ENCODE assay signal across 1 mouse cellular context in genomic region chr1:74505721-74506464, GRCm38 (mm10).
TF ChIP-seq lines count a peak whose summit lies in the region.

Gene Cnot9 (plus strand): TSS chr1:74506058.

TF ChIP-seq in CH12.LX, 34 proteins besides CTCF, POLR2A, EP300 and RAD21 (continued from another document):
- TF ChIP-seq POLR2AphosphoS2 (IDR thresholded peaks at IDR 0.05; ENCODE audit: low read depth, low read length) (no peak; the same call in 1 of the 2 replicates), MXI1 (IDR thresholded peaks at IDR 0.05; ENCODE audit: low read depth, low read length) (peak; percentile 63; the same call in 1 of the 2 replicates), UBTF (IDR thresholded peaks at IDR 0.05; ENCODE audit: low read depth, low read length) (no peak), CHD2 (IDR thresholded peaks at IDR 0.05; ENCODE audit: low read length) (peak; percentile 96), JUND (conservative IDR thresholded peaks at IDR 0.05; ENCODE audit: low read depth, low read length) (no peak), RCOR1 (conservative IDR thresholded peaks at IDR 0.05; ENCODE audit: low read depth, low read length) (peak; percentile 39; the same call in 1 of the 2 replicates), JUN (IDR thresholded peaks at IDR 0.05; ENCODE audit: insufficient read depth, low read depth, low read length) (0 out of 2 replicates have a peak, but pooled peaks have one; percentile 2), NELFE (IDR thresholded peaks at IDR 0.05; ENCODE audit: low read depth, low read length) (peak; percentile 91), HCFC1 (IDR thresholded peaks at IDR 0.05; ENCODE audit: low read depth, low read length) (peak; percentile 83), TCF12 (IDR thresholded peaks at IDR 0.05; ENCODE audit: low read depth, low read length) (peak; percentile 80), USF2 (conservative IDR thresholded peaks at IDR 0.05; ENCODE audit: low read depth, low read length) (no peak)
